Mouse (Mus musculus) G1E (cell line): Measurements from ENCODE around the gene Plxna4.

Experiments used
- CTCF ChIP-seq: IDR thresholded peaks from 2 replicates; pipeline ENCODE4 v1.5.1; 2012; ENCODE audit warnings: low read depth, low read length, inconsistent platforms, mixed read lengths
- GATA1 ChIP-seq: IDR thresholded peaks from 2 replicates; pipeline ENCODE4 v1.6.1; 2012; ENCODE audit warnings: borderline replicate concordance, low read length, inconsistent platforms, mixed read lengths

DNA sequence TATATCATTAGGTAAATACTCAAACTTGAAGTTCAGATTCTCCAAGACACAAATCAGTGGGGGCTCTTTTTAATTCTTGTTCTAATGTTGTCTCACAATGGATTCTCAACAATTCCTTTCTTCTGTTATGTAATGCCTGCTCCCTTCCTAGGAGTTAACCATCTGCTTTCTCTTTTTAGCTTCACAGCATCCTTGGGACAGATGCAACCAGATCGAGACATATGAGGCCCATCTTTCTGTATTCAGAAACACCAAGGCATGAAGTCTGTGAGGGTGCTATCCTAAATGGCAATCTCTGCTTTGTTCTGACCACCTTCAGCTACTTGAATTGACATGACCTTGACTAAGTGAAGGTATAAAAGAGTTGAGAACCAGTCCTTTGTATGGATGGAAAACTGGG, 144.3 kb downstream of the Plxna4 start:
- TF ChIP-seq CTCF, result no peak
- no peak for TF ChIP-seq GATA1
